Mouse (Mus musculus) c-Kit-positive CD71-positive TER-119-positive erythroid progenitor cells, embryonic 14.5 days (primary cell): Measurements from ENCODE around the gene Rassf6.

Source experiments
- DNase-seq: peaks from one replicate; pipeline ENCODE4 v3.0.0-alpha.2; 2013; ENCODE audit warnings: low spot score

Gene Rassf6

DNA sequence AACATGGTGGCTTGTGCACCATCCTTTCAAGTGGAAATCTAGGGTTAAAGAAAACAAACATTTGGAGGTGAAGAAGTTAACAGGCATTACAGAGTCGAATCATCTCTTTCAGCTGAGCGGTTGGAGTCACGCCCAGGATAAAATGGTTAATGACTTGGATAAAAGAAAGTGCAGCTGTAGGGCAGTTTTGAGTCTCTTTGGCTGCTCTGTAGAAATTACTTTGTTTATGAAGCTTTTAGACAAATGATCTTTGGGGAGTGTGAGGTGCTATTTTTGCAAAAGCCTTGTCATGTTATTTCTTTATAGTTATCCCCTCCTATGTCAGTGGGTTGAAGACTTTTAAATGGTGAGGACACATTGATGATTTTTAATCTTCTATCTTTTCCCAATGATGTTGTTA, 69.2 kb downstream of the Rassf6 start:
- no peak for DNase-seq

- no peak for DNase-seq
Measured at GRCm38 (mm10) chr5:90568338-90568737, 72.1 kb downstream of the Rassf6 start.

- no peak for DNase-seq
Measured at GRCm38 (mm10) chr5:90567788-90568187, 72.7 kb downstream of the Rassf6 start.

GRCm38 (mm10) chr5:90565205-90565604, 75.3 kb downstream of the Rassf6 start:
- no peak for DNase-seq

DNA sequence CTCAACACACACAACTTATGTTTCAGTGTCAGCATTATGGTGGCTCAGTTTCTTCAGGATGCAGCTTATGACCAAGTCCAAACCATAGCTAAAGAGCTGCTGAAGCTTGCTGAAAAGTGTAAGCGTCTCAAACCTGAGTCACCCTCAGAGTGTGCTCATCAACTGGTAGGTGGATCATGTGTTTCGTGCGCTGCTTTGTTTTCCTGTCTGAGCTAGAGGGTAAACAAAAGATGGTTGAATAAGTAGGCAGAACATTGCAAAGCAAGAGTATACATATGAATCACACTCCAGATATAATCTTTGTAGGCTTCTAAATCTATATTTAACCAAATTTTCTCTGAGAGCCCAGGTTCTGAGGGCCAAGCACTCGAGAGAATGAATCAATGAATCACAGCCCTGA, 76.3 kb downstream of the Rassf6 start:
- no peak for DNase-seq

DNA sequence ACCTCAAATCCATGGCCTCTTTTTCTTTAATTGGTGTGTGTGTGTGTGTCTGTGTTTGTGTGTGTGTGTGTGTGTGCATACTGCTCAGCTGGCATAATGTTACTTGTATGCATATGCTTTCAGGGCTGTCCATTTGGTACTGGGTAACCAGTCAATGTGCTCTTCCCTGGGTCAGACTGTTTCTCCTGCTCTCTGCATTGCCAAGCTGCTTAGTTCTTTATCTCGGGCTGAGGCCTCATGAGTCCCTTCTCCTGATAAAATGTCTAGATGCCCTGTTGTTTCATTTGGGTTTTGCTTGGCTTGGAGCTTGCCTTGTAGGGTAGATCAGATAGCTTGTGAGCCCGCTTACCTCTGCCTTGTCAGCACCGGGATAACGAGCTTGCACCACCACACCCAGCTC, 77.6 kb downstream of the Rassf6 start:
- no peak for DNase-seq

DNA sequence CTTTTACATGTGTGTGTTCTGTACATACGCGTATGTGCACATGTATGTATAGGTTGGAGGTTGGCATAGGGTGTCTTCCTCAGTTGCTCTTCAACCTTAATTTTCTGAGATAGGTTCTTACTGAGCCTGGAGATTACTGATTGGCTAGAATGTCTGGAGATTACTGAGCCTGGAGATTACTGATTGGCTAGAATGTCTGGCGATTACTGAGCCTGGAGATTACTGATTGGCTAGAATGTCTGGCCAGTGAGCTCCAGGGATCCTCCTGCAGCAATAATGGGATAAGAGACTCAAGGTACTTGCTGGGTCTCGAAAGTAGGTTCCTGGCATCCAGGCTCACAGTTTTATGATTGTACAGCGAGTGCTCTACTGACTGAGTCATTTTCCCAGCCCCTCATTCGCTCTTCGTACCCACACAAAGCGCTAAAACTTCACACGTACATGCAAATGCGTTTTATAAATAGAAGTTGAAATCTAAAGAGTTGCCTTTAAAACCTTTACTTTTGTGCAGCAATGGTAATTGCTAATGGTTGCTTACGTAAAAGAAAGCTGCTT, 78.7 kb downstream of the Rassf6 start:
- DNase-seq = no peak

DNA sequence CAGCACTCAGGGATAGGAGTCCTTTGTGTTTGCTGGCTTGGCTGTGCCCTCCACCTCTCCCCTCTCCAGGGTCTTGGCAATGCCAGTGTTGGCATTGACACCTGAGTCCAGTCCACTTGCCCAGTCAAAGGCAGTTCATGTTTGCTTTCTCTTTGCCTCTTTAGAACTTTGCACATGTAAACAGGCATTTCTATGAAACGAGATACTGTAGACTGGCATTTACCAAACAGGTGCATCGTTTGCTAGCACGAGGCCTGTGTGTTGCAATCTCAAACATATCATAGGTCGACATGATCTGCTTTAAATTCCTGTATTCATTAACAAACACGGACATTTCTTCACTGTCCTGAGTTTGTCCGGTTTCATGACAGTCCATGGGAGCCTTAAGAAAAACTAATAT, 79.7 kb downstream of the Rassf6 start, which contains the start of gene 5830473C10Rik:
Gene 5830473C10Rik, plus strand, starts transcription at position 365 of the 400 bp plus-strand sequence.
- DNase-seq = no peak

DNA sequence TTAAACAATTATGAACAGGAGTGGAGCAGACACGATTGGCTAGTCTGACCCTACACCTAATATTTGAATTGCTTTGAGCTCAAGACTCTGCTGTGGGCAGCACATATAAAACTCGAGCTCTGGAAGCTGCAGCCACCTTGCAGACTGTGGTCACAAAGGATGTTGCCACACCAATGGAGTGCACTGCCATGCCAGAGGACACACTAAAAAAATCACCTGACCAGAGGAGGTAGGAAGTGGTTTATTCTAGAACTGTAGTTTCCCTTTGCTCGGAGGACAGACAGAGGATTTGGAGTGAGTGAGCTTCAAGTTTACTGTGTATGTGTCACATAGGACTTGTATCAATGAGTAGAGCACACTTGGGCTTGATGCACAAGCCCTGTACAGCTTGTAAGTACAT, 84.4 kb downstream of the Rassf6 start:
- DNase-seq = no peak
